Mouse (Mus musculus) left cerebral cortex, adult 2 months (tissue): ENCODE measurements around the gene Ampd2. TPM values are rescaled to one million over a fixed set of nuclear protein-coding genes. Genes with fewer than 3 reads are reported as not detected.

Experiments used
- DNase-seq, 2 experiments: peaks; one replicate each; pipeline ENCODE4 v3.0.0; 2021 to 2022; ENCODE audit warnings: low spot score in 2 of 2, mixed read lengths in 1 of 2; ENCODE audit errors: extremely low spot score in 1 of 2
- H3K27ac ChIP-seq: fragments of 200-600 bp; 2 replicates; pipeline ENCODE4 v1.8.1; 2022
- H3K4me3 ChIP-seq: fragments of 200-600 bp; 2 replicates; pipeline ENCODE4 v1.8.1; 2022
- CTCF ChIP-seq: fragments of 200-600 bp; IDR thresholded peaks from 2 replicates; pipeline ENCODE4 v1.8.1; 2022; ENCODE audit warnings: antibody characterized with exemption, mild to moderate bottlenecking, moderate library complexity
- intact Hi-C: fragments of 180-260 bp; cut with DNase I; formaldehyde crosslinking; loops from one replicate; pipeline ENCODE4 v1.15.1; 2025
- total RNA-seq, 2 experiments: library from RNA; stranded (reverse); gene quantifications; 2 replicates each; pipeline ENCODE4 v1.2.3; 2021

The Ampd2 gene
- total RNA-seq, 2 experiments from 2014 or later: 58.8 to 61.4 TPM

GRCm38 (mm10) chr3:108094146-108094545 is 7.7 kb upstream of the Ampd2 start:
- intact Hi-C loops: no loop called here
- no peak for DNase-seq
- no peak overlapping the region for H3K27ac ChIP-seq
- no peak overlapping the region for H3K4me3 ChIP-seq
- no peak for TF ChIP-seq CTCF

GRCm38 (mm10) chr3:108093306-108093705 is 6.9 kb upstream of the Ampd2 start:
- Histone ChIP-seq H3K4me3 (no peak overlapping the region), H3K27ac (no peak overlapping the region)
- no peak for DNase-seq
- intact Hi-C loops: no loop called here
- TF ChIP-seq CTCF: no peak

GRCm38 (mm10) chr3:108092536-108093115 is 6.2 kb upstream of the Ampd2 start, which contains the start of gene Gnat2:
Gene Gnat2 (plus strand): TSS chr3:108092789.
- no peak for DNase-seq
- no peak within 1 kb of the TSS for H3K4me3 ChIP-seq
- no peak for TF ChIP-seq CTCF
- intact Hi-C loops: no loop called here
- H3K27ac ChIP-seq: no peak within 1 kb of the TSS

GRCm38 (mm10) chr3:108092030-108092429 is 5.6 kb upstream of the Ampd2 start:
- intact Hi-C loops: no loop called here
- no peak for TF ChIP-seq CTCF
- Histone ChIP-seq H3K27ac (no peak overlapping the region), H3K4me3 (no peak overlapping the region)
- no peak for DNase-seq

- DNase-seq: no peak
- intact Hi-C loops: no loop called here
- Histone ChIP-seq H3K4me3 (no peak overlapping the region), H3K27ac (no peak overlapping the region)
- TF ChIP-seq CTCF: no peak
Observed at GRCm38 (mm10) chr3:108090561-108090960, 4.1 kb upstream of the Ampd2 start.

GRCm38 (mm10) chr3:108089916-108090315 is 3.5 kb upstream of the Ampd2 start:
- no peak overlapping the region for H3K4me3 ChIP-seq
- no peak for DNase-seq
- intact Hi-C loops: loop anchor here (5.0 kb wide), 1 partner anchor 57 kb away; the partner anchor contains the start of gene Gnai3

GRCm38 (mm10) chr3:108088842-108089380 is 2.5 kb upstream of the Ampd2 start:
- intact Hi-C loops: loop anchor here (5.0 kb wide), 1 partner anchor 58 kb away; the partner anchor contains the start of gene Gnai3
- Histone ChIP-seq H3K4me3 (no peak overlapping the region), H3K27ac (no peak overlapping the region)
- TF ChIP-seq CTCF: no peak
- DNase-seq: no peak

More at GRCm38 (mm10) chr3:108089916-108090315, 3.5 kb upstream of the Ampd2 start:
- H3K27ac ChIP-seq: no peak overlapping the region
- no peak for TF ChIP-seq CTCF

GRCm38 (mm10) chr3:108087329-108087728 is 878 bp upstream of the Ampd2 start:
- Histone ChIP-seq H3K4me3 (no peak overlapping the region), H3K27ac (no peak overlapping the region)
- TF ChIP-seq CTCF: no peak
- DNase-seq: no peak
- intact Hi-C loops: loop anchor here (5.0 kb wide), 1 partner anchor 60 kb away; the partner anchor contains the start of gene Gnai3

- TF ChIP-seq CTCF: no peak
- intact Hi-C loops: loop anchor here (5.0 kb wide), 1 partner anchor 61 kb away; the partner anchor contains the start of gene Gnai3
- H3K27ac ChIP-seq: peak overlapping the region; percentile 85
- DNase-seq: peak; percentile 42 to 53
- H3K4me3 ChIP-seq: peak overlapping the region; percentile 73
Observed at GRCm38 (mm10) chr3:108085721-108086469, 556 bp downstream of the Ampd2 start.

GRCm38 (mm10) chr3:108085281-108085720 is 1.1 kb downstream of the Ampd2 start:
- Histone ChIP-seq H3K27ac (peak overlapping the region; percentile 85), H3K4me3 (peak overlapping the region; percentile 73)
- peak; percentile 23 for TF ChIP-seq CTCF
- DNase-seq: peak; percentile 87 to 91
- intact Hi-C loops: loop anchor here (5.0 kb wide), 1 partner anchor 62 kb away; the partner anchor contains the start of gene Gnai3

- Histone ChIP-seq H3K27ac (peak overlapping the region; percentile 85), H3K4me3 (peak overlapping the region; percentile 73)
- peak in 1 of 2 experiments; percentile 30 for DNase-seq
- TF ChIP-seq CTCF: no peak
- intact Hi-C loops: loop anchor here (5.0 kb wide), 1 partner anchor 62 kb away; the partner anchor contains the start of gene Gnai3
Observed at GRCm38 (mm10) chr3:108084767-108085270, 1.6 kb downstream of the Ampd2 start.

GRCm38 (mm10) chr3:108083904-108084407 is 2.5 kb downstream of the Ampd2 start:
- intact Hi-C loops: no loop called here
- H3K27ac ChIP-seq: no peak overlapping the region
- TF ChIP-seq CTCF: no peak
- DNase-seq: peak in 1 of 2 experiments; percentile 7
- H3K4me3 ChIP-seq: peak overlapping the region; percentile 73
